Mouse (Mus musculus) c-Kit-negative CD71-positive TER-119-positive erythroid progenitor cells, embryonic 14.5 days (primary cell): ENCODE data around the gene Nmbr.

ENCODE experiments used
- DNase-seq: peaks from one replicate; pipeline ENCODE4 v3.0.0-alpha.2; 2013; ENCODE audit warnings: low read depth, low spot score

Gene Nmbr

DNA sequence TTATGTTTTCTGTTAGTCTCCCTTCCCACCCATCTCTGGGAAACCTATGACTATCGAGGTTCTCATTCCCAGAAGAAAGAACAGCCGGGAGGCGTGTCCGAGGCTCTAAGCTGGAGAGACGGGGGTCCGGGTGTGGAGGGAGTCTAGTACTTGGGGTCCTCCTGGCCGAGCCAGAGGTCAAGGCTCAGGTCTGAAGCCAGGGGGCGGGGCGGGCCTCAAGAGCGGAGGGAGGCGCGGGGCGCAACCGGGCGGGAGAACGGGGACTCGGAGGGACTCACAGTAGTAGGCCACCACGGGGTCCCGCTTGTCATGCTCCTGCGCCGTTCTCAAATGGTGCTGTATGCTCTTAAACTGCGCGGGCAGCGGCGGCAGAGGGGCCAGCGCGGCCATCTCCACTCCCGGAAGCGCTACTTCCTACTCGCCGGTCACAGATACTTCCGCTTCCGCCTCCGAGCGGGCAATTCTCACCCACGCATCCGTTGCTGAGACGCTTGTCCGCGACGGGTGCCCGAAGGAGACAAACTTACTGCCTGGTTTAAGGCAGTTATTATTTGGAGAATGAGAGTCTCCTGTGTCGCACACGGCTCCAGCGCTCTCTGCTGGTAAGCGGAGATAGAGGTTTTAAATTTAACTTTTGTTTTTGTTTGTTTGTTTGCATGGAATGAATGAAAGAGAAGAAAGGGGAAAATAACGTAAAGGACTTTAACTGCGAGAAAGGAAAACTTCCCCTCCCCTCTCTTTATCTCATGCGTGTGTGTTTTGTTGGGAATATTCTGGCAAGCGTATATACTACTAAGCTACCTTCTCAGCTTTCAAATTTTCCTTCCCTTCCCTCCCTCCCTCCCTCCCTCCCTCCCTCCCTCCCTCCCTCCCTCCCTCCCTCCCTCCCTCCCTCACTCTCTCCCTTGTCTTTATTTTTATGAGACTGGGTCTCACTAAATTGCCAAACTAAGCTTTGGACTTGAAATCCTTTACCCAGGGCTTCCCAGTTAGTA lies at the start of gene Nmbr, which contains the start of gene Vta1:
TSS of gene Nmbr (plus strand) at position 520 of the 995 bp plus-strand sequence.
TSS of gene Vta1 (minus strand) at position 489 of the 995 bp plus-strand sequence.
- DNase-seq: peak; percentile 84

- no peak for DNase-seq
Observed at GRCm38 (mm10) chr10:14660875-14661274, 44.5 kb upstream of the Nmbr start.

DNA sequence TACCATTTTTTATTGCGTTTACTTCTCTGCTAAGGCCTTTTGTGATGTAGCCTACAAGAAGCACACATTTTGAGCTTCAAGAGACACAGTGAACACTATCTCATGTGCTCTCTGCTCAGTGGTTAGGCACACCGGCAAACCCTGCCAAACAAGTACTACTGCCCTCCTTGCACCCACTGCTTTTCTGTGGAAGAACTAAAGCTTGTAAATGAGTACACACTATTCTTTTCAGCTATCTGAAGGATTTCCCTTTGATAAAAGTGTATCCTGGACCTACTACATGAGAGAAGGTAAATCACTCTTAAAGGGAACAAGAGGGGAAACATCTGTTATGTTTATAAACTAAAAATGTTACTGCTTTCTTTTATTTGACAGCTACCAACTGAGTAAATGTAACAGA lies 39.2 kb upstream of the Nmbr start:
- DNase-seq: no peak

GRCm38 (mm10) chr10:14685663-14686062 lies 19.7 kb upstream of the Nmbr start:
- DNase-seq: no peak

DNA sequence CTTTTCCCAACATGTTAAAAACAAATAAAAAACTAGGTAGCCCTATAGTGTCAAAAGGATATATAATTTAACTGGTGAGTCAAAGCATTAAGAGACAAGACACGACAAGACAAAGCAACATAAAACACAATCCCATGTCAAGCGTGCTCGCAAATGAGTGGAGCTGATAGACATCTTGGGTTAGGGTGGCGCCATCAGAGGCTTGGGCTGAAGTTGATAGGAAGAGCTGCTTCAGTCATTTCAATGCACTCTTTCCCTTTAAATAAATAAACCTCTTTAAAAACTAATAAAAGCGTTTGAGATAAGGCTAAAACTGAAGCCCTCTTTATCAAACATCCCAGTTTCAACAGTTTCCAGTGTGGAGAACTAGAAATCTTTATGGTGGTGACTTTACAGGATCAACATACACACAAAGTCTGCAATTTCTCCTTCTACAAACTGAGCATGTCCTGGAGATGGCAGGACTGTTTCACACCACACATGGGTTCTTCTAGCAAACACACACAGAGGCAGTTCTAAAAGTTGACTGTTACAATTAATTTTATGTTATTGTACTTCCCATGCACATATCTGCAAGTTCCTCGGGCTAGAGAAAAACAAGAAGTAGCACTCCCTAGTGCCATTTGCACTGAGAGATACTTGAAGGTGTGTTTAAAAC lies 16.5 kb upstream of the Nmbr start:
- DNase-seq: no peak

- no peak for DNase-seq
Observed at GRCm38 (mm10) chr10:14690349-14690748, 15.0 kb upstream of the Nmbr start.

GRCm38 (mm10) chr10:14703239-14703638 lies 2.2 kb upstream of the Nmbr start:
- no peak for DNase-seq

- DNase-seq: no peak
Observed at GRCm38 (mm10) chr10:14703830-14704420, 1.5 kb upstream of the Nmbr start.

- DNase-seq: no peak
Observed at GRCm38 (mm10) chr10:14718114-14718513, 12.7 kb downstream of the Nmbr start, which contains the start of gene Gje1. Gje1 (minus strand) TSS chr10:14718214.

DNA sequence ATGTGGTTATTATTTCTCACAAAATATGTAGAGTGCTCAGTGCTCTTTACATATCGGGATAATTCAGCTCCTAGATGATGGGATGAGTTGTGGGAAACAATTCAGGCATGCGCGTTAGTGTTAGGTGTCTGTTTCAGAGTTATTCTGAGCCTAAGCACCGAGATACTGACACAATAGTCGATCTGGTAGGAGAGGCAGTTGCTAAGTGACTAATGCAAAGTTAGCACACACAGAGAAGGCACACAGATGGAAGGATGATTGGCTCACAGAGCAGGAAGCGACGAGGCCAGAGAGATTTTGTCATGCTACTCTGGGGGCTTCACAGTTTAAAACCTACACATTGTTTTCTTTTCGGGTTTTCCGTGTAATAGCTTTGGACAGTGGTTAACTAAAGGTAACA lies 20.3 kb downstream of the Nmbr start:
- no peak for DNase-seq

DNA sequence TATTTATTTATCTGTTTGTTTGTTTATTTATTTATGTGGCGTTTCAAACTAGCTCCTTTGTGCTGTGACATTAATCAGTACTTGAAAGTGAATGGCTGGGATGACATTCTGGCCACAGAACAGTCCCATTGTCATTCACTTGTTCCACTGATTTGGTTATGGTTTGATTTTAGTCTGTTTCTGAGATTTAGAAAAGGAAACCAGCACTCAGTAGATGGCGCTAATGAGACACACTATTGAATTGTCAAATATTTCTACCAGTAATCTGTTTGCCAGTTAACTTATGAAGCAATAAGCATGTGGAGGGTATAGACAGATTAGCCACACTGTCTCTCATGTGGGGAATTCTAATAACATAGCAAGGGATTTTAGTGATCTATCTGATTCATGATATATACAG lies 28.9 kb downstream of the Nmbr start:
- no peak for DNase-seq

DNA sequence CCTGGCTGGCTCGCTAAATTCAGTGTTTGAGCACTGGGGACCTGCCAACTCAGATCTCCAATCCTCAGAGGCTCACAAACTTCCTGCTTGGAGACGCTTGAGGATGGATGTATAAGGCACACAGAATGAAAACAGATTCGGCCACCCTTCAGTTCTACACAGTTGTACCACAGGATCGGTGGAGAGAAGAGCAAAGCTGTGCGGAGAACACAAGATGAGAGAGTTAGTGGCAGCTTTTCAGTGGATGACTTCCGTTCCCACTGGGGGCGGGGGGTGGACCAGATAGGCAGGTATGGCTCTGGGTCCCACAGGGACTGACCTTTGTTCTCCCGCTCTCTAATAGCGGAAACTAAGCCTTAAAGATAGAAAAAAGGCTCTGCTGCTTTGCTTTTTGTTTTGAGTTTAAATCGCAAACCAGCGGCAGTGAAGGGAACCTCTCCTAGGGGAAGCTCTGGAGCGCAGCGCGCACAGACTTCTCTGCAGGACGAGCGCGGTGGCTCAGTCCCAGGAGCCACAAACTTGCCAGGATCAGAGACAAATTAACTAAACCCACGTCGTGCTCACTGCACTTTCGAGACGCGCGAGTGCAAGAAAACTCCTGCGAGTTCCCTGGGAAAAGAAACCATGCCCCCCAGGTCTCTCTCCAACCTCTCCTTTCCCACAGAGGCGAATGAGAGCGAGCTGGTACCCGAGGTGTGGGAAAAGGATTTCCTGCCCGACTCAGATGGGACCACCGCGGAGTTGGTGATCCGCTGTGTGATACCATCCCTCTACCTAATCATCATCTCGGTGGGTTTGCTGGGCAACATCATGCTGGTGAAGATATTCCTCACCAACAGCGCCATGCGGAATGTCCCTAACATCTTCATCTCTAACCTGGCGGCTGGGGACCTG lies 54.5 kb downstream of the Nmbr start:
- DNase-seq: no peak

DNA sequence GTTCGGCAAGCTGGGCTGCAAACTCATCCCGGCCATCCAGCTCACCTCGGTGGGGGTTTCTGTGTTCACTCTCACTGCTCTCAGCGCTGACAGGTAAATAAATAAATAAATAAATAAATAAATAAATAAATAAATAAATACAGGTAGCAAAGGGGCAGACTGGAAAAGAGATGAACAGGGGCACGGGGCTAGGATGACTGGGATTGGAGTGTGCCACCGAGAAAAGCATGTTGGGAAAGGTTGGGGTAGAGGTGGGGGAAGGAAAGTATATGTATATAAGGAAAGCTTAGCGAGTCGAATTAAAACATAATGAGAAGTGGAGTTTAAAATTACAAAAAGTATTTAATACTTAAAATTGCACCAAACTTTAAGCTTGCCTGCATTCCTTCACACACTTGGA lies 55.2 kb downstream of the Nmbr start:
- DNase-seq: no peak

- DNase-seq: no peak
Observed at GRCm38 (mm10) chr10:14770227-14770910, 65.0 kb downstream of the Nmbr start.

DNA sequence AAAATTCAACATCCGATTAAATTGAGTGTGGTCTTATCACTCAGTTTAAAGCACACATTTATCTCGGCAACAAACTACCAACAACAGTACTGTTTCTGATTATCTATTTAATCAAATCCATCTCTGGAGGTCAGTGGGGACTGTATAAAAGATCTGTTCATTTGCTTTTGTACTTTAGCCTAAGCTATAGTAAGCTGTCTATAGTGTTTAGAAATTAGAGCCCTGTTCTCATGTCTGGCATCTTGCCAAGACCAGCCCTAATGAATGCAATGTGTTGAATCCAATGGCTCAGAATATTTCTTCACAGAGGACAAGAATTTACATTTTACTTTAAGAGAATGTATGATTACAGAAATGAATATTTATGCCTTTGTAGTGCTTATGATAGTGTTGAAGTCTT lies 69.1 kb downstream of the Nmbr start:
- no peak for DNase-seq

DNA sequence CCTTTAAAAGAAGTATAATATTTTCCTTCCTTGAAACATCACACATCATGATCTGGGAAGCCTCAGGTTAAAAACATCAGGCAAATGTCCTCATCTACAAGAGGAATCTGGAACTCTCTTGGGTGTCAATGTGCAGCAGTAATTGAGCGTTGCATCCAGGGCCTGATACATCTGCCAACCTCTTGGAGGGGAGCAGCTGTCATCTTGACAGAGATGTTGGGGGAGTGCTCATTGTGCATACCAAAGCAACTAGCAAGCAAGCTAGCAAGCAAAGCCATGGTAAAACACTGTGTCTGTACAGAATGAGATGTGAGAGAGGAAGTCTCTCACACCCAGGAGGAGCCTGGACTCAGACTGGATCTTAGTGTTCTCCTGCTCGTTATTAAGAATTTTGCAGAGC lies 84.6 kb downstream of the Nmbr start:
- no peak for DNase-seq

DNA sequence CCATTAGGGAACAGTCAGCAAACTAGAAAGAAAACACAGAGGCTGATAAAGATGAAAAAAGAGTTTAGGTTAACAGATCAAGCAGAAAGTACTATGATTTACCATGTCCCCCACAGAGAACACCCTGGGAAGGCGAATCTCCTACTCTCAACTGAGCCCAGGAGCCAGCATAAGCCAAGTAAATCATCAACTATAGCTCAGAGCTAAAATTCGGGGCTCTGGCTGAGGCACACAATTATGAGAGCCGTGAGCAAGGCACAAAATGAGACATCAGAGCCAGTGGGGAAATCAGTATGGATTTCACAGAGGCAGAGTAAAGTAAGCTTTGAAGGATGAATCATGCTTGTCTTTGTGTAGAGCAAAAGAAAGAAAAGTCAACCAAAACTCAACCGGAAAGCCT lies 111.6 kb downstream of the Nmbr start:
- no peak for DNase-seq
